Mouse (Mus musculus) 3T3-L1 (cell line): ENCODE measurements at regions not wholly inside any gene's neighbourhood (a gene's known extent, or its start where the extent isn't known, plus 50 kb on each side); places are given as distances from the start of the nearest gene placed in this dataset.

Experiments
- DNase-seq: peaks from one replicate; pipeline ENCODE4 v3.0.0-alpha.2; 2015; ENCODE audit warnings: low read depth, low spot score

GRCm38 (mm10) chr6:103405961-103406360, 104.4 kb upstream of the Chl1 start:
- no peak for DNase-seq

- no peak for DNase-seq
These were observed 95.5 kb upstream of the Chl1 start for GRCm38 (mm10) chr6:103414888-103415287.

GRCm38 (mm10) chr6:103421013-103421933, 89.1 kb upstream of the Chl1 start:
- no peak for DNase-seq

- DNase-seq = no peak
These were observed 79.3 kb upstream of the Chl1 start for GRCm38 (mm10) chr6:103430933-103431594.

GRCm38 (mm10) chr6:103431595-103431957, 78.8 kb upstream of the Chl1 start:
- no peak for DNase-seq
